Mouse (Mus musculus): ENCODE measurements around the gene Hsf4. TPM values are rescaled to one million over a fixed set of nuclear protein-coding genes. Genes with fewer than 3 reads are reported as not detected.
A peak's percentile ranks its signal among the peaks of the same experiment; 100 is the strongest.

The Hsf4 gene
- total and polyA plus RNA-seq, 2 experiments: 4.4 to 11.0 TPM

GRCm38 (mm10) chr8:105303396-105303795 lies 33.8 kb downstream of the Hsf4 start:
- Histone ChIP-seq H3K36me3 (ENCODE audit: control insufficient read depth, insufficient read depth, low read length) (peaks cover 19% of the 10 kb centered on the region), H3K4me3 (ENCODE audit: insufficient read depth, low read depth, low read length) (no peak overlapping the region), H3K9ac (ENCODE audit: low read depth, low read length) (no peak overlapping the region), H3K27me3 (ENCODE audit: control insufficient read depth, insufficient read depth, low read length) (no peaks in the 10 kb centered on the region), H3K79me2 (ENCODE audit: control insufficient read depth, insufficient read depth, low read length) (peaks cover 2% of the 10 kb centered on the region), H3K4me1 (ENCODE audit: control insufficient read depth, insufficient read depth, low read length) (peaks cover 12% of the 10 kb centered on the region), H3K27ac (replicated peaks; ENCODE audit: insufficient read depth, low read depth, low read length) (no peak overlapping the region)
- no peak for DNase-seq (ENCODE audit: extremely low read depth, low read depth, low spot score)
- TF ChIP-seq POLR2A (IDR thresholded peaks at IDR 0.05; ENCODE audit: extremely low read depth, insufficient read depth, low read length) (no peak), CTCF (IDR thresholded peaks at IDR 0.05; ENCODE audit: low read depth, low read length) (no peak)
- 79% methylated on average over 8 of the region's 8 CpGs for WGBS

GRCm38 (mm10) chr8:105303874-105304273 lies 34.3 kb downstream of the Hsf4 start:
- Histone ChIP-seq H3K9ac (ENCODE audit: low read depth, low read length) (no peak overlapping the region), H3K27me3 (ENCODE audit: control insufficient read depth, insufficient read depth, low read length) (no peaks in the 10 kb centered on the region), H3K79me2 (ENCODE audit: control insufficient read depth, insufficient read depth, low read length) (no peaks in the 10 kb centered on the region; the same call in 1 of the 2 replicates), H3K4me1 (ENCODE audit: control insufficient read depth, insufficient read depth, low read length) (peaks cover 7% of the 10 kb centered on the region), H3K4me3 (ENCODE audit: insufficient read depth, low read depth, low read length) (no peak overlapping the region), H3K27ac (replicated peaks; ENCODE audit: insufficient read depth, low read depth, low read length) (no peak overlapping the region), H3K36me3 (ENCODE audit: control insufficient read depth, insufficient read depth, low read length) (peaks cover 19% of the 10 kb centered on the region)
- WGBS: 77% methylated on average over 9 of the region's 9 CpGs
- TF ChIP-seq CTCF (IDR thresholded peaks at IDR 0.05; ENCODE audit: low read depth, low read length) (no peak), POLR2A (IDR thresholded peaks at IDR 0.05; ENCODE audit: extremely low read depth, insufficient read depth, low read length) (no peak)
- DNase-seq (ENCODE audit: extremely low read depth, low read depth, low spot score): no peak

GRCm38 (mm10) chr8:105304325-105305210 lies 35.0 kb downstream of the Hsf4 start:
- Histone ChIP-seq H3K79me2 (ENCODE audit: control insufficient read depth, insufficient read depth, low read length) (no peaks in the 10 kb centered on the region), H3K27ac (replicated peaks; ENCODE audit: insufficient read depth, low read depth, low read length) (no peak overlapping the region), H3K27me3 (ENCODE audit: control insufficient read depth, insufficient read depth, low read length) (no peaks in the 10 kb centered on the region), H3K36me3 (ENCODE audit: control insufficient read depth, insufficient read depth, low read length) (peaks cover 17% of the 10 kb centered on the region), H3K9ac (ENCODE audit: low read depth, low read length) (no peak overlapping the region), H3K4me3 (ENCODE audit: insufficient read depth, low read depth, low read length) (no peak overlapping the region), H3K4me1 (ENCODE audit: control insufficient read depth, insufficient read depth, low read length) (peaks cover 5% of the 10 kb centered on the region)
- TF ChIP-seq POLR2A (IDR thresholded peaks at IDR 0.05; ENCODE audit: extremely low read depth, insufficient read depth, low read length) (no peak), CTCF (IDR thresholded peaks at IDR 0.05; ENCODE audit: low read depth, low read length) (no peak)
- DNase-seq (ENCODE audit: extremely low read depth, low read depth, low spot score): no peak
- 49% methylated on average over 9 of the region's 9 CpGs for WGBS

GRCm38 (mm10) chr8:105305211-105306145 lies 35.9 kb downstream of the Hsf4 start, which contains the start of gene Elmo3:
TSS of gene Elmo3 (plus strand) at chr8:105305601.
- H3K27me3 ChIP-seq (ENCODE audit: control insufficient read depth, insufficient read depth, low read length): no peaks in the 10 kb centered on the region
- H3K27ac ChIP-seq (replicated peaks; ENCODE audit: insufficient read depth, low read depth, low read length): peak within 1 kb of the TSS; percentile 90
- H3K4me3 ChIP-seq (ENCODE audit: insufficient read depth, low read depth, low read length): peak within 1 kb of the TSS; percentile 85
- peak; percentile 74 for DNase-seq (ENCODE audit: extremely low read depth, low read depth, low spot score)
- peak within 1 kb of the TSS; percentile 88 for H3K9ac ChIP-seq (ENCODE audit: low read depth, low read length)
- TF ChIP-seq CTCF (IDR thresholded peaks at IDR 0.05; ENCODE audit: low read depth, low read length) (no peak), POLR2A (IDR thresholded peaks at IDR 0.05; ENCODE audit: extremely low read depth, insufficient read depth, low read length) (peak; percentile 81)
- H3K79me2 ChIP-seq (ENCODE audit: control insufficient read depth, insufficient read depth, low read length): no peaks in the 10 kb centered on the region
- 7% methylated on average over 30 of the region's 30 CpGs for WGBS
- H3K36me3 ChIP-seq (ENCODE audit: control insufficient read depth, insufficient read depth, low read length): peaks cover 17% of the 10 kb centered on the region
- peaks cover 5% of the 10 kb centered on the region for H3K4me1 ChIP-seq (ENCODE audit: control insufficient read depth, insufficient read depth, low read length)

GRCm38 (mm10) chr8:105306146-105306691 lies 36.6 kb downstream of the Hsf4 start:
- H3K27ac ChIP-seq (replicated peaks; ENCODE audit: insufficient read depth, low read depth, low read length): no peak overlapping the region
- H3K4me1 ChIP-seq (ENCODE audit: control insufficient read depth, insufficient read depth, low read length): peaks cover 5% of the 10 kb centered on the region
- DNase-seq (ENCODE audit: extremely low read depth, low read depth, low spot score): no peak
- H3K79me2 ChIP-seq (ENCODE audit: control insufficient read depth, insufficient read depth, low read length): no peaks in the 10 kb centered on the region
- H3K9ac ChIP-seq (ENCODE audit: low read depth, low read length): peak overlapping the region; percentile 88
- no peaks in the 10 kb centered on the region for H3K27me3 ChIP-seq (ENCODE audit: control insufficient read depth, insufficient read depth, low read length)
- WGBS: 37% methylated on average over 5 of the region's 5 CpGs
- TF ChIP-seq CTCF (IDR thresholded peaks at IDR 0.05; ENCODE audit: low read depth, low read length) (no peak), POLR2A (IDR thresholded peaks at IDR 0.05; ENCODE audit: extremely low read depth, insufficient read depth, low read length) (no peak)
- peak overlapping the region; percentile 85; the same call in 1 of the 2 replicates for H3K4me3 ChIP-seq (ENCODE audit: insufficient read depth, low read depth, low read length)
- peaks cover 16% of the 10 kb centered on the region for H3K36me3 ChIP-seq (ENCODE audit: control insufficient read depth, insufficient read depth, low read length)
